Mouse (Mus musculus): Measurements from ENCODE around the gene Pgap3. TPM values are rescaled to one million over a fixed set of nuclear protein-coding genes. Genes with fewer than 3 reads are reported as not detected.

Gene Pgap3
- polyA plus RNA-seq, 1 experiment from 2014 or later, result 6.5 TPM

DNA sequence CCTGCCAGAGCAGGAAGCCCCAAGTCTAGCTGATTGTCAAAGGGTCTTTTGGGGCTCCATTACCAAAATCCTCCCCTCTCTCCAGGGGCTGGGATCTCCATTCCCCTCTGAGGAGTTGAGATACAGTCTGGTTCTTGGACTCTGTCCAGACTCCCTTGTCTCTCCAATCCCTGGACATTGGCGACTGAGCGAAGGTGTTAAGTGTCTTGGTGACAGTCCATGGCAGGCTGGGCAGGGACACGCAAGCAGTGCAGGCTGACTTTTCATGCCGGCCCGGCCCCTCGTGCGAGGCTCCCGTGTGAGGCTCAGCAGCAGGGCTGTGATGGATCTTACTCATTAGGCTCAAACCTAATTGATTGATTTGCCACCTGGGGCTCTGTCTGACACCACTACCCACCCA is 26.0 kb downstream of the Pgap3 start:
- ATAC-seq (replicated peaks), result no peak
- Histone ChIP-seq H3K4me3 (no peak overlapping the region), H3K27ac (replicated peaks) (peak overlapping the region; percentile 82), H3K9ac (replicated peaks) (no peak overlapping the region), H3K27me3 (no peaks in the 10 kb centered on the region), H3K36me3 (peaks cover 43% of the 10 kb centered on the region), H3K4me1 (peaks cover 44% of the 10 kb centered on the region), H3K9me3 (no peaks in the 10 kb centered on the region), H3K4me2 (replicated peaks) (no peak overlapping the region)
- WGBS, result 65% methylated on average over 8 of the region's 8 CpGs

DNA sequence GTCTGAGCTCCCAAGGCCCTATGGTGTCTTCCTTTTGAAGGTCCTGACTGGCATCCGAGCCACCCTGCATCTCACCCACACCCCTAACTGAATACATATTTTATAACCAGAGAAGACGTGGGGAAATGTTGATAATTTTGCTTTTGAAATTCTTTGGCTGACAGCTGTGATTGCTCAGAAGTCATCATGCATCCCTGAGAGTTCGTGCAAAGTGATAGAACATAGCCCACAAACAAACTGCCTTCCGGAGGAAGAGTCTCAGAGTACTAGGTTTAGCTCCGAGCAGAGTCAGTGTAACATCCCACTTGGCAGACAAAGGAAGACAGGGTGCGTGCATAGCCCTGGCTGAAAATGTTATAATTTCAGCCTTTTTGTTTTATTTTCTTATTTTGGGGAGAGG is 27.0 kb downstream of the Pgap3 start:
- peak overlapping the region; percentile 82 for H3K27ac ChIP-seq (replicated peaks)
- no peak for ATAC-seq (replicated peaks)
- no peak overlapping the region for H3K9ac ChIP-seq (replicated peaks)
- H3K9me3 ChIP-seq, result no peaks in the 10 kb centered on the region
- H3K36me3 ChIP-seq, result peaks cover 33% of the 10 kb centered on the region
- H3K4me3 ChIP-seq, result no peak overlapping the region
- no peaks in the 10 kb centered on the region for H3K27me3 ChIP-seq
- peaks cover 44% of the 10 kb centered on the region for H3K4me1 ChIP-seq
- 84% methylated on average over 6 of the region's 6 CpGs for WGBS
- H3K4me2 ChIP-seq (replicated peaks), result no peak overlapping the region

DNA sequence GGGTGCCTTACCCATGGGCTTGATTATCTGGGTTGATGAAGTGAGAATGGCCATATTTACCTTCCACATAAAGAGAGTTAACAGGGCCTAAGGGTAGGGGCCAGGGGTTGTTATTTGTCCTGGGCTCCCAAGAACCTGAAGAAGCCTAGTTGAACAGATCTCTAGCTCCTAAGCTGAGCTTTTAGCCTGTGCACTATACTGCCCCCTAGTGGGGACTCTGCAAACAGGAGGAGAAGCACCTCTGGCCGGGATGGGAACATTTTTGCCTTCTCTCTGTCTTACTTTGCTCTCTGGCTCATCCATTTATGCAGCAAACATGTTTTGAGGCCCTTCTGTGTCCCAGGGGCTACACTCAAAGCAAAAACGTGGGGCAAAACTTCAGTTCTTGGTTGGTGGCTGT is 27.9 kb downstream of the Pgap3 start:
- H3K4me1 ChIP-seq, result peaks cover 44% of the 10 kb centered on the region
- peaks cover 25% of the 10 kb centered on the region for H3K36me3 ChIP-seq
- H3K9me3 ChIP-seq, result no peaks in the 10 kb centered on the region
- peak overlapping the region; percentile 16 for H3K4me2 ChIP-seq (replicated peaks)
- WGBS, result 6% methylated on average over 2 of the region's 2 CpGs
- 0 out of 2 replicates have a peak, but pooled peaks have one; percentile 7 for ATAC-seq (replicated peaks)
- no peak overlapping the region for H3K9ac ChIP-seq (replicated peaks)
- H3K4me3 ChIP-seq, result no peak overlapping the region
- peak overlapping the region; percentile 82 for H3K27ac ChIP-seq (replicated peaks)
- H3K27me3 ChIP-seq, result no peaks in the 10 kb centered on the region

DNA sequence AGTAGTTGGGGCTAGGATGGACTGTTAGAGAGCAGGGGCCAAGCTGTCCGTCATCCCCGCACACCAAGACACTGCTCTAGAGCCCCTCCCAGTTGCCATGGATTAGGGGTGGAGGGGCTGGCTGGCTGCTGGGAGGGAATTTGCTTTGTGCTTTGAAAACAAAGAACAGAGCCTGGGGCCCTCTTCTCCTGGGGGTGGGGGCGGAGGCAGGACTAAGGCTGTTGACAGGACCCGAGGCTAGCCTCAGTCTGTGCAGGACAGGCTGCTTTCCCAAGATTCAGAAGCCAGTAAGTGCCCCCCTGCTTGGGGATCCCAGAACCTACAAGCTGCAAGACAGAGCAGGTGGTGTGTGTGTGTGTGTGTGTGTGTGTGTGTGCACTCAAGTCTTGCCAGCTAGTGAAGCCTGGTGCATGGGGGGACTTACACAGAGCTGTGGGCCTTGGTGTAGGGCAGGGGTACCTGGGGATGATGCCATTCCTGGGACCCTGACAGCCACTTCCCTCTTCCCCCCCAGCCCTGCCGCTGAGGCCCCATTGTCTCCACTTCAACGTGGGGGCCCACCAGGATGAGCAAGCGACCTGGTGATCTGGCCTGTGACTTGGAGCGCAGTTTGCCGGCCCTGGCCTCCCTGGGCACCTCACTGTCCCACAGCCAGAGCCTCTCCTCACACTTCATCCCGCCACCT is 28.6 kb downstream of the Pgap3 start:
- WGBS, result 24% methylated on average over 10 of the region's 10 CpGs
- Histone ChIP-seq H3K27me3 (no peaks in the 10 kb centered on the region), H3K4me1 (peaks cover 47% of the 10 kb centered on the region), H3K9me3 (no peaks in the 10 kb centered on the region), H3K27ac (replicated peaks) (peak overlapping the region; percentile 82), H3K4me2 (replicated peaks) (peak overlapping the region; percentile 16), H3K9ac (replicated peaks) (peak overlapping the region; percentile 31), H3K4me3 (no peak overlapping the region), H3K36me3 (peaks cover 18% of the 10 kb centered on the region)
- peak; percentile 83 for ATAC-seq (replicated peaks)

DNA sequence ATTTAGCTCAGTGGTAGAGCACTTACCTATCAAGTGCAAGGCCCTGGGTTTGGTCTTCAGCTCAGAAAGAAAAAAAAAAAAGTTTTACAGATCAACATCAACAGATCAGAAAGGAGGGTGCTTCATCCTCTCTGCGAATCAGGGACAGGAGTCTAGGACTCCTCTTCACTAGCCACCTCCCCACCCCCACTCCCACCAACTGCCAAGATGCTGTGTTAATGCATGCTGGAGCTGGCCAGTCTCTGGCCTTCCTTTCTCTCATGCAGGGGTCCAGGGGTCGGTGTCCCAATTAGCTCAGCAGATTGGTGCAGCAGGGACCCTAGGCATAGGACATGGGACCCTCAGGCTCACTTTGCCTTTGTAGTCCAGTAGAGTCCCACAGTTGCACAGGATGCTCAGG is 29.7 kb downstream of the Pgap3 start:
- Histone ChIP-seq H3K27ac (replicated peaks) (peak overlapping the region; percentile 82), H3K36me3 (peaks cover 6% of the 10 kb centered on the region), H3K4me3 (no peak overlapping the region), H3K27me3 (no peaks in the 10 kb centered on the region), H3K9ac (replicated peaks) (no peak overlapping the region), H3K9me3 (no peaks in the 10 kb centered on the region), H3K4me2 (replicated peaks) (no peak overlapping the region), H3K4me1 (peaks cover 47% of the 10 kb centered on the region)
- no peak for ATAC-seq (replicated peaks)
- 71% methylated on average over 2 of the region's 2 CpGs for WGBS

DNA sequence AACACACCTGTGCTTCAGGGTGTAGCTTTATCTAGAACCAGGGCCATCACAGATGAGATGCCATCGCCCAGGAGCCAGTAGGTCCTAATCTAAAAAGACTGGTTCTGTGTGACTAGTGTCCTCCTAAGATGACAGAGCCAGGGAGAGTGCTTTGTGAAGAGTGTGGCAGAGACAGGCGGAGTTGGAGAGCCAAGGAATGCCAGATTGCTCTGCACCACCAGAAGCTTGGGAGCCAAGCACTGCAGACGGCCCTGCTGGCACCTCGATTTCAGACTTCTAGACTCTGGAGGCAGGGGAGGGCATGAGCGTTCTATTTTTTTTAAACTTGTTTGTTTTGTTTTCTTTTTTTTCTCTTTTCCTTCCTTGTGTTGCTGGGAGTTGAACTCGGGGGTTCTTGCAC is 31.0 kb downstream of the Pgap3 start:
- Histone ChIP-seq H3K4me1 (peaks cover 37% of the 10 kb centered on the region), H3K27me3 (no peaks in the 10 kb centered on the region), H3K9ac (replicated peaks) (no peak overlapping the region), H3K4me3 (no peak overlapping the region), H3K36me3 (no peaks in the 10 kb centered on the region), H3K27ac (replicated peaks) (peak overlapping the region; percentile 82), H3K9me3 (no peaks in the 10 kb centered on the region), H3K4me2 (replicated peaks) (no peak overlapping the region)
- 57% methylated on average over 6 of the region's 6 CpGs for WGBS
- no peak; the same call in 1 of the 2 replicates for ATAC-seq (replicated peaks)

DNA sequence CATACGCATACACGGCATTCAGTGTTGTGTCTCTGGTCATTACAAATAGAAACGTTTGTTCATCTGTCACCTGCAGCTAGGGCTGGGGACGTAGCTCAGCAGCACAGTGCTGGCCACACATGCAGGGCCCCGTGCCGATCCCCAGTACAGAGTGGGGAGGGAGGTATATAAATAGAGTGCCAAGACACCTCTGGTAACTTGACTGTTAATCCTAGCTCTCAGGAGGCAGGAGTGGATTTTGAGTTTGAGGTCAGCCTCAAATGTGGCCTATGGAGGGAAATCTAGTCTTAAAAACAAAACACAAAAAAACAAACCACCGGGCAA is 32.5 kb downstream of the Pgap3 start:
- Histone ChIP-seq H3K27me3 (no peaks in the 10 kb centered on the region), H3K4me2 (replicated peaks) (no peak overlapping the region), H3K4me1 (peaks cover 32% of the 10 kb centered on the region), H3K9me3 (no peaks in the 10 kb centered on the region), H3K9ac (replicated peaks) (no peak overlapping the region), H3K27ac (replicated peaks) (0 out of 2 replicates have a peak overlapping the region, but pooled peaks have one; percentile 58), H3K36me3 (no peaks in the 10 kb centered on the region), H3K4me3 (no peak overlapping the region)
- ATAC-seq (replicated peaks), result no peak
- 83% methylated on average over 7 of the region's 7 CpGs for WGBS

DNA sequence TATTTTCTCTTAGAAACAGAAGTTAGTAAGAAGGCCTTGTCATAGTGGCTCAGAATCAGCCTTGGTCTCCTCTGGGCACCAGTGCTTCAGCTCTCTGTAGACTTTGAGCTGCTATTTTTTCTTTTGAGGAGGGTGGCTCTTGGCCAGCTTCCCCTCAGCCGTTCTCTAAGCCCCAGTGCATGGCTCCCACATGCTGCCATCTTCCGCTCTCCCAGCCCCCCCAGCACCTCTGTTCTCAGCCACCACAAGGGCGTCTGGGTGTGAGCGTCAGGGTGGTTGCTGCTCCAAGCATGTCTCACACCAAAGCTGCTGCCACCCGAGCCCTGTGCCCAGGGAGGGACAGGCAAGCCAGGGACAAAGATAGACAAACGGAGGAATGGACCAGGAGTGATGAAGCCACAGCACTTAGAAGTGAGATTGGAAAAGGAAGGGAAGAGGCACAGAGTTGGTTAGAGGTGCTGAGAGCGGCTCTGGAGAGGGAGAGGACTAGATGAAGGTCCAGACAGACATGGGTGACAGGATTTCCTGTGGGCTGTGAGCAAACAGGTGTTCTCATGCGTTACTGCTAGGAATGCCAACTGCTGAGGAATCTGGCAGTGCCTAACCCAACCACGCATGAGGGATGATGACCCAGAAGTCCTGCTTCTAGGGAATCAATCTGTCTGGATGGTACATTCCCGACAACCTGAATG is 33.0 kb downstream of the Pgap3 start:
- WGBS, result 72% methylated on average over 10 of the region's 10 CpGs
- H3K4me1 ChIP-seq, result peaks cover 32% of the 10 kb centered on the region
- H3K36me3 ChIP-seq, result no peaks in the 10 kb centered on the region
- no peak for ATAC-seq (replicated peaks)
- H3K4me3 ChIP-seq, result no peak overlapping the region
- H3K27ac ChIP-seq (replicated peaks), result 0 out of 2 replicates have a peak overlapping the region, but pooled peaks have one; percentile 58
- H3K9me3 ChIP-seq, result no peaks in the 10 kb centered on the region
- no peak overlapping the region for H3K4me2 ChIP-seq (replicated peaks)
- no peak overlapping the region for H3K9ac ChIP-seq (replicated peaks)
- no peaks in the 10 kb centered on the region for H3K27me3 ChIP-seq

DNA sequence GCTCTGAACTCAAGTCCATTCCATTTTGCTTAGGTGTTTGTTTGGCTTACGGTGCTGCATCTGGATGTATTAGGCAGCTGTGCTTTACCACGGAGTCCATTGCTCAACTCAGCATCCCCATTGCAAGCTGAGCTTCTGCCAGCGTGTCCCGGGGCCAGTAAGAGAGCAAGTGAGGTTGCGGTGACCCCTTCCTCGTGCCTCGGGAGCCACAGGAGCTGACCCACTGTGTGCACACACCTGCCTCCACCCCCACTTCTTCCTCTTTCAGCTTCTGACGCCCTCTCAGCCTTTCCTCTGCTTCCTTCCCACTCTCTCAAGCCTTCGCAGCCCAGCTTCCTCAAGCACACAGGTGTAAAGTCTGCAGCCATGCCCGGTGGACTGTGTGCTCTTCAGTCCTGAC is 34.0 kb downstream of the Pgap3 start:
- Histone ChIP-seq H3K27ac (replicated peaks) (no peak overlapping the region), H3K4me2 (replicated peaks) (no peak overlapping the region)

DNA sequence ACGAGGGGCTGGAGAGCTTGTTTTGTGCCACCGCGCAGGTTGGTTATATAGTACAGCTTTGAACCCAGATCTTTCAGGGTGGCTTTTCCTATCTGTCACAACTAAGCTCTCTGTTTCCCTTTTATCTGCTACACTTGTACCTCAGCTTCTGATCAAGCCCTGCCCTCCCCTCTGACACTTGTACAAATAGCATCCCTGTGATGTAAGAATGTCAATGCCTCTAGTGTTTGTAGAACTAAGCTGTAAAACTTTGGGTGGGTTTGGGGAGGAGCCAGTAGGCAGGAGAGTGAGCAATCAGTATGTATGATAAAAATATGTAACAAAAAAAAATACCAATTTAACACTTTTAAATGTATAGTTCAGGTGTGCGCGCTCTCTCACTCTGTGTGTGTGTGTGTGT is 35.9 kb downstream of the Pgap3 start:
- Histone ChIP-seq H3K4me3 (no peak overlapping the region), H3K27ac (replicated peaks) (no peak overlapping the region), H3K27me3 (no peaks in the 10 kb centered on the region), H3K9me3 (no peaks in the 10 kb centered on the region), H3K4me2 (replicated peaks) (no peak overlapping the region), H3K4me1 (peaks cover 21% of the 10 kb centered on the region), H3K36me3 (no peaks in the 10 kb centered on the region), H3K9ac (replicated peaks) (no peak overlapping the region)
- WGBS, result 88% methylated on average over 5 of the region's 5 CpGs
- ATAC-seq (replicated peaks), result no peak

More for the DNA sequence above, 34.0 kb downstream of the Pgap3 start:
- ATAC-seq (replicated peaks), result no peak
- no peaks in the 10 kb centered on the region for H3K9me3 ChIP-seq
- no peaks in the 10 kb centered on the region for H3K27me3 ChIP-seq
- H3K9ac ChIP-seq (replicated peaks), result no peak overlapping the region
- H3K4me1 ChIP-seq, result peaks cover 22% of the 10 kb centered on the region
- 81% methylated on average over 10 of the region's 10 CpGs for WGBS
- H3K4me3 ChIP-seq, result no peak overlapping the region
- no peaks in the 10 kb centered on the region for H3K36me3 ChIP-seq

DNA sequence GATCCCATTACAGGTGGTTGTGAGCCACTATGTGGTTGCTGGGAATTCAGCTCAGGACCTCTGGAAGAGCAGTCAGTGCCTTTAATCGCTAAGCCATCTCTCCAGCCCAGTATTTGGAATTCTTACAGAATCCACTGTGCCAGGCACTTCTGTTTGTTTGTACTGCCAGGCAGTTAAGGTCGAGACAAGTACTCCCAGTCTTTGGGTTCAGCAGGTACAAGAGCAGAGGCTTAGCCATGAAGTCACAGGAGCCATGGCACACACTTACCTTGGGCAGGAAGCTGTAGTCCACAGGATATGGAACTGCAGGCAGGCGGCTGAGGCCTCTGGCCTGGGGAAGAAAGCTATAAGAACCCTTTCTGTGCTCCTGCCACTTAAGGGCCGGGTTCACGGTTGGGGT is 36.5 kb downstream of the Pgap3 start:
- no peak for ATAC-seq (replicated peaks)
- Histone ChIP-seq H3K9ac (replicated peaks) (no peak overlapping the region), H3K9me3 (no peaks in the 10 kb centered on the region), H3K4me2 (replicated peaks) (no peak overlapping the region), H3K36me3 (no peaks in the 10 kb centered on the region), H3K27ac (replicated peaks) (no peak overlapping the region), H3K4me1 (peaks cover 27% of the 10 kb centered on the region), H3K27me3 (no peaks in the 10 kb centered on the region), H3K4me3 (no peak overlapping the region)
- WGBS, result 87% methylated on average over 5 of the region's 5 CpGs

DNA sequence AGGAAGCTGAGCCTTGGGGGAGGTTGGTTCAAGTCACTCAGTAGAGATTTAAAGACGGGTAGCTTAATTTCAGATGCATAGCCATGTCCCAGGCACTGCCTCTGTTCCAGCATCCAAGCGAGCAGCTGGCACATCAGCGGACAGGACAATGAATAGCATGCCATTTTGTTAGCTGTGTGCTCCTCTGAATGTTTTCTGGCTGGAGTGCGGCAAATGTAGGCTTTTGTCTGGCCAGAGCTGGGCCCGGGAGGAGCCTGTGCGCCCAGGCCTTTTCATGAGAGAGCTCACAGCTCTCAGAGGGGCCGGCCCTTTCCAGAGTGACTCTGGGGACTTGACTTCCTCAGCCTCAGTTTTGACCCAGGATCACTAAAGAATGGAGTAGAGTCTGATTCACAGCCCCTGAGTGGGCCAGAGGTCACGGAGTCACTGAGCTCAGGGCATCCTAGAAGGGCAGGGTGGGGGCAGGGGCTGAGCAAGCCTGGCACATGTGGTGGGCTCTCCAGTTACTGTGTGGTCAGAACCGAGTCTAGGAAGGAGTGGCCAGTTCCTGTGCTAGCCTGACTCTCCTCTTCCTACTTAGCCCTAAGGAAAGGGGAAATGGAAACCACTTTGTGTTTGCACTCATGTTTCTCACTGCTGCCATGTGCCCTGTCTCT is 39.3 kb downstream of the Pgap3 start:
- no peaks in the 10 kb centered on the region for H3K9me3 ChIP-seq
- H3K4me2 ChIP-seq (replicated peaks), result no peak overlapping the region
- peaks cover 31% of the 10 kb centered on the region for H3K4me1 ChIP-seq
- 46% methylated on average over 9 of the region's 9 CpGs for WGBS
- no peaks in the 10 kb centered on the region for H3K36me3 ChIP-seq
- H3K9ac ChIP-seq (replicated peaks), result 0 out of 2 replicates have a peak overlapping the region, but pooled peaks have one; percentile 22
- H3K4me3 ChIP-seq, result no peak overlapping the region
- H3K27me3 ChIP-seq, result no peaks in the 10 kb centered on the region
- H3K27ac ChIP-seq (replicated peaks), result peak overlapping the region; percentile 14
- no peak for ATAC-seq (replicated peaks)

Data from forebrain, embryonic 15.5 days (tissue).